Mouse (Mus musculus) megakaryocyte, embryonic 14.5 days (primary cell): ENCODE data around the gene Tlr6.

ENCODE experiments used
- FLI1 ChIP-seq: IDR thresholded peaks from 2 replicates; pipeline ENCODE4 v1.6.1; 2012; ENCODE audit warnings: low read length, inconsistent platforms, mixed read lengths
- GATA1 ChIP-seq: IDR thresholded peaks from 3 replicates; pipeline ENCODE4 v1.6.1; 2012; ENCODE audit warnings: mixed read lengths, low read length, inconsistent platforms, borderline replicate concordance

DNA sequence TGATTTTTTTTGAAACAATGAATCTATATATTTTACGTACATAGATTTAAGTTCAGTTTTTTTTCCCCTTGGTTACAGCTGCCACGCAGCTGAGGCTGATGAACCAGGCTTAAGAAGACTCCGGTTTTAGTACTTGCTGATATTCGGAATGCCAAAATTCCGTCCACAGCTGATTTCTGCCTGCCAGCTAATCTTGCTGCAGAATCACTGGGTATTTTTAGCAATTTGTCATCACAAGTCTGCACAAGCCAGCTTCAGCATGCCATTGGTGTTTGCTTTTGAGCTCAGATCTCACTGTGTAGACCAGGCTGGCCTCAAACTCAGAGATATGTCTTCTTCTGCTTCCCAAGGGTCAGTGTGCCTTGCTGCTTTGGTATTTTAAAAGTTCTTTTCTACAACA, 8.4 kb downstream of the Tlr6 start:
- TF ChIP-seq GATA1 (no peak), FLI1 (no peak)
